Mouse (Mus musculus) hindbrain, embryonic 14.5 days (tissue): ENCODE measurements around the gene Iyd. TPM values are rescaled to one million over a fixed set of nuclear protein-coding genes. Genes with fewer than 3 reads are reported as not detected.

ENCODE experiments used
- ATAC-seq: fragments of 200-750 bp; cut with Nextera tagmentation; 2 replicates; pipeline ENCODE4 v1.8.0; 2017; ENCODE audit warnings: moderate number of reproducible peaks, mild to moderate bottlenecking, moderate TSS enrichment, moderate library complexity; ENCODE audit not compliant: low FRiP score
- DNase-seq: peaks from one replicate; pipeline ENCODE4 v3.0.0-alpha.2; 2015; ENCODE audit warnings: low spot score
- H3K27ac ChIP-seq: fragments of 300-500 bp; sonication (generic); 2 replicates; pipeline ENCODE4 v1.5.1; 2014; ENCODE audit warnings: mild to moderate bottlenecking, moderate library complexity
- H3K27me3 ChIP-seq: fragments of 300-500 bp; sonication (generic); 2 replicates; pipeline ENCODE4 v1.6.1; 2014; ENCODE audit warnings: mild to moderate bottlenecking, low read length, mixed read lengths; ENCODE audit not compliant: control insufficient read depth, insufficient read depth
- H3K36me3 ChIP-seq: fragments of 300-500 bp; sonication (generic); replicated peaks from 2 replicates; pipeline ENCODE4 v1.6.1; 2014; ENCODE audit not compliant: control insufficient read depth, insufficient read depth
- H3K4me1 ChIP-seq: fragments of 300-500 bp; sonication (generic); replicated peaks from 2 replicates; pipeline ENCODE4 v1.6.1; 2014; ENCODE audit warnings: antibody characterized with exemption, low read length, mixed read lengths; ENCODE audit not compliant: control insufficient read depth, insufficient read depth
- H3K4me2 ChIP-seq: fragments of 300-500 bp; sonication (generic); replicated peaks from 2 replicates; pipeline ENCODE4 v1.6.1; 2014; ENCODE audit warnings: mild to moderate bottlenecking, moderate library complexity
- H3K4me3 ChIP-seq: fragments of 300-500 bp; sonication (generic); replicated peaks from 2 replicates; pipeline ENCODE4 v1.5.1; 2014; ENCODE audit warnings: mild to moderate bottlenecking, low read length
- H3K9ac ChIP-seq: fragments of 300-500 bp; sonication (generic); 2 replicates; pipeline ENCODE4 v1.6.1; 2014
- H3K9me3 ChIP-seq: fragments of 300-500 bp; sonication (generic); 2 replicates; pipeline ENCODE4 v1.6.1; 2016; ENCODE audit warnings: low read length; ENCODE audit not compliant: control insufficient read depth
- whole genome bisulfite sequencing: fragments of 180-500 bp; shearing (Covaris S2); extraction: QIAGEN DNeasy Blood & Tissue Kit; methylation state at CpG from one replicate; pipeline ENCODE4 v1.1.7; 2014; 5-methylcytosine and 5-hydroxymethylcytosine counted together
- polyA plus RNA-seq: library from polyadenylated mRNA; unstranded; fragments of >200 nt; fragmentation: Nextera tagmentation; extraction: Ambion mirVana; gene quantifications from 2 replicates; pipeline ENCODE4 v1.2.1, GENCODE M21; 2014

Iyd gene
- polyA plus RNA-seq, 1 experiment from 2014 or later, result 0.32 TPM

DNA sequence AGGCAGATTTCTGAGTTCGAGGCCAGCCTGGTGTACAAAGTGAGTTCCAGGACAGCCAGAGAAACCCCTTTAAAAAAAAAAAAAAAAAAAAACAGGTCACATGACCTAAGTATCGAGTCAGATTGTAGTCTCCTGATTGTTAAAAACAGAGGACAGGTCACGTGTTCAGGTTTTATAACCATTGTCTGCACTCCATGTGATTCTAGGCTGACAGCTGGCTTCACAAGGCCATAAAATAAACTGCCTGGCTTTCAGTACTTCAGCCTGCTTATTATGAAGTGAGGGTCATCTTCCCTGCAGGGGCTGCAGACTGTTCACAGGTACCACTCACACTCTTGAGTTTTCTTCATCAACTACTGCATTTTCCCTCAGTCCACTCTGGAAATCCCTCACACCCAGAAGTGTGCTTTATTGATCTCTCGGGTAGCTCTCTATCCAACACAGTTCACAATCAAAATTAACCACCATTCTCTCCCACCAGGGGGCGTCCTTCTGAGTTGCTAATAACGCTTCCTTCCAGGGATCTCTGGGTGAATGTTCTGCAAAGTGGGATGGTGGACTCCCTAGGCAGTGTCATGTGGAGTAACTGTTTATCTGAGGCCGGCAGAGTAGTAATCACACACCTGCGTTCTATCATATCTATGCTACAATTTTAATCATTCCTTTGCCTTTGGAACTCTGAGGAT, 27.3 kb upstream of the Iyd start:
- Histone ChIP-seq H3K9ac (no peak overlapping the region), H3K4me1 (peaks cover 13% of the 10 kb centered on the region; the same call in 1 of the 2 replicates), H3K27ac (no peak overlapping the region), H3K36me3 (no peaks in the 10 kb centered on the region), H3K9me3 (no peaks in the 10 kb centered on the region), H3K4me2 (no peak overlapping the region), H3K27me3 (no peaks in the 10 kb centered on the region), H3K4me3 (no peak overlapping the region)
- DNase-seq (no peak), ATAC-seq (no peak)
- 72% methylated on average over 8 of the region's 8 CpGs for WGBS

DNA sequence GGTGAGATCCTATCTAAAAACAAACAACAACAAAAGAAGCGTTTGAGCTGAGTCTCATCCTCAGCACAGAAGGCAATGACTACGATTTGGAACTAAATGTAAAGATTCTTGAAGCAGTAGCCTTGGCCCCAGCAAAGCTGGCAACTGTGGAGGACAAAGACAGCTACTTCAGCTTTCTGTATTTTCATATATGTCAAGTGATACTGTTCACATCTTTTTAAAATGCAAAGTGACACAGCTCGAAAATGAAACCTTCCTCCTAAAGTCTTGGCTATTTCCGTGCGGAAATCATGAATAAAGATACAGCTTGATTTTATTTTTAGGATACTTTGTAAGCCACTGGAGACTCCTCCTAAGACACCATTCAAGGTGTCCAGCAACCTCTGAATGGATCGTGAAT, 26.1 kb upstream of the Iyd start:
- Histone ChIP-seq H3K4me1 (peaks cover 9% of the 10 kb centered on the region; the same call in 1 of the 2 replicates), H3K9me3 (no peaks in the 10 kb centered on the region), H3K27ac (no peak overlapping the region), H3K27me3 (no peaks in the 10 kb centered on the region), H3K4me3 (no peak overlapping the region), H3K9ac (no peak overlapping the region), H3K4me2 (no peak overlapping the region), H3K36me3 (no peaks in the 10 kb centered on the region)
- no peak for ATAC-seq
- no peak for DNase-seq
- WGBS, result 79% methylated on average over 6 of the region's 6 CpGs

GRCm38 (mm10) chr10:3514634-3515033, 25.4 kb upstream of the Iyd start:
- no peak for ATAC-seq
- 67% methylated on average over 1 of the region's 1 CpGs for WGBS

DNA sequence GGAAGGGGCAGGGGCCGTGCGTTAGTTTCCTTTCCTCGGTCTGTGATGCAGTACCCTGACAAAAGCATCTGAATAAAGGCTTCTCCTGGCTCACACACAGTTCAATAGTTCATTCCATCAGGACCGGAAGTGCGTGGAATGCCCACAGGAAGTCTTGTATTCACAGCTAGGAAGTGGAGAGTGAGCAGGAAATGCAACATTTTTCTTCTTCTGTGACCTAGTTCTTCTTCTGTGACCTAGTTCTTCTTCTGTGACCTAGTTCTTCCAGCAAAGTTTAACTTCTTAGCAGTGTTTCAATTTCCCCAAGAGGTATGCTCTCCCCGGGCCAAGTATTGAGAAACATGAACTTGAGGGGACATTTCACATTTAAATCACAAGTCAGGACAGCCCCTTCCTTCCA, 23.6 kb upstream of the Iyd start:
- no peak overlapping the region for H3K4me2 ChIP-seq
- DNase-seq (no peak), ATAC-seq (no peak)
- H3K27me3 ChIP-seq, result no peaks in the 10 kb centered on the region
- H3K36me3 ChIP-seq, result no peaks in the 10 kb centered on the region
- WGBS, result 75% methylated on average over 6 of the region's 6 CpGs
- H3K4me1 ChIP-seq, result no peaks in the 10 kb centered on the region
- no peak overlapping the region for H3K9ac ChIP-seq
- no peaks in the 10 kb centered on the region for H3K9me3 ChIP-seq
- H3K27ac ChIP-seq, result no peak overlapping the region
- no peak overlapping the region for H3K4me3 ChIP-seq

More at GRCm38 (mm10) chr10:3514634-3515033, 25.4 kb upstream of the Iyd start:
- Histone ChIP-seq H3K4me2 (no peak overlapping the region), H3K4me3 (no peak overlapping the region), H3K4me1 (peaks cover 8% of the 10 kb centered on the region; the same call in 1 of the 2 replicates), H3K9ac (no peak overlapping the region), H3K27me3 (no peaks in the 10 kb centered on the region), H3K27ac (no peak overlapping the region), H3K36me3 (no peaks in the 10 kb centered on the region), H3K9me3 (no peaks in the 10 kb centered on the region)
- no peak for DNase-seq

- Histone ChIP-seq H3K4me1 (no peaks in the 10 kb centered on the region), H3K4me3 (no peak overlapping the region), H3K27ac (no peak overlapping the region), H3K9me3 (no peaks in the 10 kb centered on the region), H3K36me3 (no peaks in the 10 kb centered on the region), H3K27me3 (no peaks in the 10 kb centered on the region), H3K9ac (no peak overlapping the region), H3K4me2 (no peak overlapping the region)
- ATAC-seq (no peak), DNase-seq (no peak)
- WGBS, result 95% methylated on average over 6 of the region's 6 CpGs
Observed at GRCm38 (mm10) chr10:3523044-3523793, 16.8 kb upstream of the Iyd start.

GRCm38 (mm10) chr10:3524513-3524912, 15.5 kb upstream of the Iyd start:
- Histone ChIP-seq H3K27me3 (no peaks in the 10 kb centered on the region), H3K9ac (no peak overlapping the region), H3K36me3 (no peaks in the 10 kb centered on the region), H3K4me3 (no peak overlapping the region), H3K4me2 (no peak overlapping the region), H3K4me1 (no peaks in the 10 kb centered on the region), H3K9me3 (no peaks in the 10 kb centered on the region), H3K27ac (no peak overlapping the region)
- DNase-seq (no peak), ATAC-seq (no peak)
- WGBS, result 71% methylated on average over 3 of the region's 3 CpGs

DNA sequence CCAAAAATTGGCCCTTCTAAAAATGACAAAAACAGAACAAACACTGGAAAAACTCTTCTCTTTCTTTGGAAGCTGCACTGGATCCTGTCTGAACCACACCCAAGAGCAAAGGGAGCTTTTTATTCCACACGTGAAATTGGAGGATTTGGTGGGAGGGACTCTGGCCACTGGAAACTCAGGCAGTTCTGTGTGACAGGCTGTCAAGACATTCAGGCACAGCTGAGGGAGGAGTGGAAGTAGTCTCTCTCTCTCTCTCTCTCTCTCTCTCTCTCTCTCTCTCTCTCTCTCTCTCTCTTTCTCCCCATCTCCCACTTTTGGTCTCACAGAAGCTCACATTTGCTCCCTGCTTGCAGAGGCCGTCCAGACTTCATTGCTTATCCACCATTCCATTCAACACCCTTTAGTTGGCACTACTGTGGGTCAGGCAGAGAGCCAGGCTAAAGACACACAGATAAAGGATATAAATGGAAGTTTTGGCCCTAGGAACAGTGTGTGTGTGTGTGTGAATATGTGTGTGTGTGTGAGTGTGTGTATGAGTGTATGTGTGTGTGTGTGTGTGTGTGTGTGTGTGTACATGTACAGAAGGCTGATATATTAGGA, 14.5 kb upstream of the Iyd start:
- H3K27me3 ChIP-seq, result no peaks in the 10 kb centered on the region
- ATAC-seq (no peak), DNase-seq (no peak)
- H3K4me1 ChIP-seq, result no peaks in the 10 kb centered on the region
- 53% methylated on average over 2 of the region's 2 CpGs for WGBS
- no peak overlapping the region for H3K9ac ChIP-seq
- no peaks in the 10 kb centered on the region for H3K36me3 ChIP-seq
- no peak overlapping the region for H3K4me3 ChIP-seq
- H3K4me2 ChIP-seq, result no peak overlapping the region
- no peak overlapping the region for H3K27ac ChIP-seq
- no peaks in the 10 kb centered on the region for H3K9me3 ChIP-seq

DNA sequence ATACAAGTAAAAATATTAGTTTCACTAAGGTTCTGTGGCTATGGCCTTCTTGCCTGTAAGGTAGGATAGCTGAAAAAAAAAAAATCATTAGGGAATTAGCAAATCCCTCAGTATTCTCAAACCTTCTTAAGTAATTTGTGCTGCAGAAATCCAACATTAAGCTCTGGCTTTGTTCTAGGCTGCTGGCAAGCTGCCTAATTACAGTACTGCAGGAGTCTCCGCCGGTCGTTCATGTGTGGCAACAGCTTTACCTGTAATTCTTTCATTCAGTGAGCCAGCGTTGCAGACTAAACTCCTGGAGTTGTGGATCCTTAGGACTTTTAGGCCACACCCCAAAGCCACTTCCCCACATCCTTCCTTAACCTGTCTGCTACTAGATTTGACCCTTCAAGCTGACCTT, 10.2 kb upstream of the Iyd start:
- Histone ChIP-seq H3K4me2 (no peak overlapping the region), H3K9me3 (no peaks in the 10 kb centered on the region), H3K4me1 (no peaks in the 10 kb centered on the region), H3K36me3 (no peaks in the 10 kb centered on the region), H3K27me3 (peaks cover 6% of the 10 kb centered on the region; the same call in 1 of the 2 replicates), H3K4me3 (no peak overlapping the region), H3K27ac (no peak overlapping the region), H3K9ac (no peak overlapping the region)
- 46% methylated on average over 4 of the region's 4 CpGs for WGBS
- peak; percentile 66 for DNase-seq
- ATAC-seq, result no peak

GRCm38 (mm10) chr10:3530661-3531060, 9.4 kb upstream of the Iyd start:
- DNase-seq (no peak), ATAC-seq (no peak)
- Histone ChIP-seq H3K27ac (no peak overlapping the region), H3K4me2 (no peak overlapping the region), H3K4me3 (no peak overlapping the region), H3K9ac (no peak overlapping the region), H3K9me3 (no peaks in the 10 kb centered on the region), H3K4me1 (no peaks in the 10 kb centered on the region), H3K36me3 (no peaks in the 10 kb centered on the region), H3K27me3 (peaks cover 6% of the 10 kb centered on the region; the same call in 1 of the 2 replicates)
- WGBS, result 69% methylated on average over 4 of the region's 4 CpGs
